Mouse (Mus musculus): ENCODE results near the gene Stambp. TPM values are rescaled to one million over a fixed set of nuclear protein-coding genes. Genes with fewer than 3 reads are reported as not detected.
"Not testable (repeated sequence)": the region's sequence is repeated elsewhere in the genome, so short reads cannot be mapped to it uniquely, and the experiment has no call there.

Gene Stambp
- polyA plus RNA-seq, 1 experiment from 2014 or later = 24.4 TPM

- no peak for ATAC-seq (ENCODE audit: low FRiP score, low read depth)
- Histone ChIP-seq H3K27ac (no peak overlapping the region), H3K36me3 (no peaks in the 10 kb centered on the region), H3K4me2 (replicated peaks) (no peak overlapping the region), H3K27me3 (no peaks in the 10 kb centered on the region), H3K4me1 (no peaks in the 10 kb centered on the region), H3K9me3 (no peaks in the 10 kb centered on the region), H3K4me3 (no peak overlapping the region), H3K9ac (no peak overlapping the region)
- 76% methylated on average over 8 of the region's 8 CpGs for WGBS
Measured at GRCm38 (mm10) chr6:83592051-83592450, 19.5 kb upstream of the Stambp start.

- Histone ChIP-seq H3K4me2 (replicated peaks) (no peak overlapping the region), H3K36me3 (no peaks in the 10 kb centered on the region), H3K27me3 (no peaks in the 10 kb centered on the region), H3K27ac (no peak overlapping the region), H3K4me1 (no peaks in the 10 kb centered on the region), H3K9me3 (no peaks in the 10 kb centered on the region), H3K4me3 (no peak overlapping the region), H3K9ac (no peak overlapping the region)
- ATAC-seq (ENCODE audit: low FRiP score, low read depth) = no peak
- 79% methylated on average over 3 of the region's 3 CpGs for WGBS
Measured at GRCm38 (mm10) chr6:83590301-83590700, 17.8 kb upstream of the Stambp start.

GRCm38 (mm10) chr6:83587191-83587590 lies 14.7 kb upstream of the Stambp start:
- peaks cover 12% of the 10 kb centered on the region; the same call in 1 of the 2 replicates for H3K27me3 ChIP-seq
- WGBS = 84% methylated on average over 8 of the region's 8 CpGs
- not testable (repeated sequence) for H3K9ac ChIP-seq; ATAC-seq (ENCODE audit: low FRiP score, low read depth); H3K36me3 ChIP-seq; H3K4me2 ChIP-seq (replicated peaks); H3K4me3 ChIP-seq; H3K9me3 ChIP-seq; H3K27ac ChIP-seq; H3K4me1 ChIP-seq

- not testable (repeated sequence) for ATAC-seq (ENCODE audit: low FRiP score, low read depth)
Measured at GRCm38 (mm10) chr6:83585328-83585727, 12.8 kb upstream of the Stambp start.

GRCm38 (mm10) chr6:83583591-83583990 lies 11.1 kb upstream of the Stambp start:
- WGBS = 74% methylated on average over 2 of the region's 2 CpGs
- Histone ChIP-seq H3K4me2 (replicated peaks) (no peak overlapping the region), H3K4me1 (no peaks in the 10 kb centered on the region), H3K9ac (no peak overlapping the region), H3K36me3 (no peaks in the 10 kb centered on the region), H3K4me3 (no peak overlapping the region), H3K27me3 (peaks cover 35% of the 10 kb centered on the region; the same call in 1 of the 2 replicates), H3K27ac (no peak overlapping the region), H3K9me3 (no peaks in the 10 kb centered on the region)
- ATAC-seq (ENCODE audit: low FRiP score, low read depth) = no peak

More at GRCm38 (mm10) chr6:83585328-83585727, 12.8 kb upstream of the Stambp start:
- H3K27me3 ChIP-seq = peaks cover 22% of the 10 kb centered on the region; the same call in 1 of the 2 replicates
- H3K27ac ChIP-seq; H3K9me3 ChIP-seq; H3K4me1 ChIP-seq; H3K36me3 ChIP-seq; H3K4me3 ChIP-seq; H3K9ac ChIP-seq; H3K4me2 ChIP-seq (replicated peaks): not testable (repeated sequence)
- 86% methylated on average over 9 of the region's 9 CpGs for WGBS

GRCm38 (mm10) chr6:83582938-83583270 lies 10.4 kb upstream of the Stambp start:
- Histone ChIP-seq H3K4me2 (replicated peaks) (0 out of 2 replicates have a peak overlapping the region, but pooled peaks have one; percentile 7), H3K9me3 (no peaks in the 10 kb centered on the region), H3K36me3 (no peaks in the 10 kb centered on the region), H3K4me1 (no peaks in the 10 kb centered on the region), H3K4me3 (no peak overlapping the region; the same call in 1 of the 2 replicates), H3K27ac (no peak overlapping the region), H3K9ac (no peak overlapping the region), H3K27me3 (peaks cover 38% of the 10 kb centered on the region; the same call in 1 of the 2 replicates)
- no peak for ATAC-seq (ENCODE audit: low FRiP score, low read depth)
- WGBS = 2% methylated on average over 6 of the region's 6 CpGs

GRCm38 (mm10) chr6:83582135-83582937 lies 9.8 kb upstream of the Stambp start:
- H3K27ac ChIP-seq = no peak overlapping the region
- 44% methylated on average over 20 of the region's 20 CpGs for WGBS
- H3K4me3 ChIP-seq = no peak overlapping the region; the same call in 1 of the 2 replicates
- peaks cover 38% of the 10 kb centered on the region; the same call in 1 of the 2 replicates for H3K27me3 ChIP-seq
- H3K4me1 ChIP-seq = no peaks in the 10 kb centered on the region
- H3K9me3 ChIP-seq = no peaks in the 10 kb centered on the region
- H3K9ac ChIP-seq = no peak overlapping the region; the same call in 1 of the 2 replicates
- H3K4me2 ChIP-seq (replicated peaks) = 0 out of 2 replicates have a peak overlapping the region, but pooled peaks have one; percentile 7
- H3K36me3 ChIP-seq = no peaks in the 10 kb centered on the region
- ATAC-seq (ENCODE audit: low FRiP score, low read depth) = no peak

- no peak overlapping the region for H3K9ac ChIP-seq
- no peaks in the 10 kb centered on the region for H3K36me3 ChIP-seq
- ATAC-seq (ENCODE audit: low FRiP score, low read depth) = no peak
- H3K4me3 ChIP-seq = no peak overlapping the region
- H3K27me3 ChIP-seq = peaks cover 37% of the 10 kb centered on the region
- H3K27ac ChIP-seq = no peak overlapping the region
- H3K9me3 ChIP-seq = no peaks in the 10 kb centered on the region
- peaks cover 4% of the 10 kb centered on the region for H3K4me1 ChIP-seq
- no peak overlapping the region for H3K4me2 ChIP-seq (replicated peaks)
Measured at GRCm38 (mm10) chr6:83577534-83577933, 5.0 kb upstream of the Stambp start.

- no peak overlapping the region for H3K27ac ChIP-seq
- H3K36me3 ChIP-seq = no peaks in the 10 kb centered on the region
- no peaks in the 10 kb centered on the region for H3K9me3 ChIP-seq
- no peak for ATAC-seq (ENCODE audit: low FRiP score, low read depth)
- no peak overlapping the region for H3K4me3 ChIP-seq
- peaks cover 11% of the 10 kb centered on the region for H3K4me1 ChIP-seq
- H3K4me2 ChIP-seq (replicated peaks) = no peak overlapping the region
- H3K27me3 ChIP-seq = peaks cover 26% of the 10 kb centered on the region
- WGBS = 76% methylated on average over 4 of the region's 4 CpGs
- no peak overlapping the region for H3K9ac ChIP-seq
Measured at GRCm38 (mm10) chr6:83575609-83576008, 3.1 kb upstream of the Stambp start.

- H3K9me3 ChIP-seq = no peaks in the 10 kb centered on the region
- H3K27me3 ChIP-seq = peaks cover 7% of the 10 kb centered on the region
- peak overlapping the region; percentile 65; the same call in 1 of the 2 replicates for H3K27ac ChIP-seq
- ATAC-seq (ENCODE audit: low FRiP score, low read depth) = peak; percentile 94
- H3K4me2 ChIP-seq (replicated peaks) = peak overlapping the region; percentile 94
- H3K9ac ChIP-seq = peak overlapping the region; percentile 82
- peaks cover 14% of the 10 kb centered on the region for H3K36me3 ChIP-seq
- peaks cover 11% of the 10 kb centered on the region for H3K4me1 ChIP-seq
- WGBS = 5% methylated on average over 37 of the region's 37 CpGs
- H3K4me3 ChIP-seq = peak overlapping the region; percentile 85
Measured at GRCm38 (mm10) chr6:83571840-83572667, 475 bp downstream of the Stambp start.

GRCm38 (mm10) chr6:83568901-83569862 lies 3.3 kb downstream of the Stambp start:
- peaks cover 11% of the 10 kb centered on the region for H3K4me1 ChIP-seq
- no peak for ATAC-seq (ENCODE audit: low FRiP score, low read depth)
- H3K4me3 ChIP-seq = no peak overlapping the region
- H3K9ac ChIP-seq = no peak overlapping the region
- H3K4me2 ChIP-seq (replicated peaks) = no peak overlapping the region
- no peaks in the 10 kb centered on the region for H3K9me3 ChIP-seq
- H3K27ac ChIP-seq = no peak overlapping the region
- no peaks in the 10 kb centered on the region; the same call in 1 of the 2 replicates for H3K27me3 ChIP-seq
- peaks cover 34% of the 10 kb centered on the region for H3K36me3 ChIP-seq
- WGBS = 69% methylated on average over 20 of the region's 20 CpGs
